Mouse (Mus musculus) mouse embryonic stem cell (cell line): ENCODE measurements around the gene 6430548M08Rik.

Experiments
- in situ Hi-C, 2 experiments: fragments of 300-500 bp; cut with MboI; formaldehyde crosslinking; loops; 1 replicate in 1 of 2; 3 replicates in 1 of 2; pipeline ENCODE4 v1.14.3; 2019 to 2020; ENCODE audit warnings: low sequenced_read_pairs in 2 of 2, low pct_unique_long_range_greater_than_20kb in 1 of 2, mixed read lengths in 1 of 2; ENCODE audit not compliant: unreplicated experiment in 1 of 2

6430548M08Rik gene

DNA sequence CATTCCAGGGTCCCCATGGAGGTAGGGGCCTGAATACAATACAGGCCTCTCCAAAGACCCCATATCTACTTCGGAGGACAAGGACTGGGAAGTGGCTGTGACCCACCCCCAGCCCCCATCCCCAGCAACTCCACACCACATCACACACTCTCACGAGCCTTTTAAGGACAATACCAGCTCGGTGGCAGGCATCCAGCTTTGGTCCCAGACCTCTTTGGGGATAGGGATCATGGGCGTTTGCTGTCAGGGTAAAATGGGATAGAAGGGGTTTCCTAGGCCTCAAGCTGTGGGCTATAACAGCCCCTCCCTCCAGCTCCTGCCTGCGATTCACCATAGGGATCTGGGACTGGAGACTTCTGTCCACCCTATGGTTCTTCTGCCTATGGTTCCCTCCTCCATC lies 77.7 kb downstream of the 6430548M08Rik start:
- in situ Hi-C loops: no loop called here

DNA sequence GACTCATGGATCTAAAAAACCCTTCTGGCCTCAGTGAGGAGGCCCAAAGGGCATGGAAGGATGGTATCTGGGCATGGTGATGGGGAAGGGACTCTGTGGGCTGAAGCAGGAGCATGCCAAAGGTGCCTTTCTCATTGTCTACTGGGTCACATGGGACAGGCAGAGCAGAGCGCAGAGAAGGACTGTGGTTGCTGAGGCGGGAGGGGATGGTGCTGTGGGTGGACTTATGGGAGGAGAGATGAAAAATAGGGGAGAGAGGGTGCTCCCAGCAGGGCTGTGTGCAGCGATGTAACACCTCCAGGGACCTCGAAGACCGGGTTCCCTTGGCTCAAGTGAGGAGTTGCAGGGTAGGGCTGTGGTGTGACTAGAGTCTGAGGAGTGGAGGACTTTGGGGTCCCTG lies 78.2 kb downstream of the 6430548M08Rik start:
- in situ Hi-C loops: no loop called here

DNA sequence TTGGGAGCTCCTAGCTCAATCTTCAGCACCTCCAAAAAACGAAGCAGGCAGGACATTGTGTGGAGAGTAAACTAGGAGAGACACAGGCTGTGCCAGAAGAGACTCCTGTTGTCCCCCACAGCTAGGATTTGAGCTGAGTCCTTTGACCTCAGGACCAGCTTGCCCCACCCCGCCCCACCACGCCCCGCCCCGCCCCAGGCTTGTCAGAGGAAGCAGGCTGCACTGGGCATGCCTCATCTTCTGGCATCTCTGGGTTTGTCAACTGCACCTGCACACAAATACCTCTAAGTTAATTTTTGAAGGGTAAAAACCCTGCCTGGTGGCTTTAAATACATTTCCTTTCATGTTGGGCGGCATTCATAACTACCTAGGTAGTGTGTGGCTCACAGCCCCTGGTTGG lies 87.4 kb downstream of the 6430548M08Rik start:
- in situ Hi-C loops: no loop called here

DNA sequence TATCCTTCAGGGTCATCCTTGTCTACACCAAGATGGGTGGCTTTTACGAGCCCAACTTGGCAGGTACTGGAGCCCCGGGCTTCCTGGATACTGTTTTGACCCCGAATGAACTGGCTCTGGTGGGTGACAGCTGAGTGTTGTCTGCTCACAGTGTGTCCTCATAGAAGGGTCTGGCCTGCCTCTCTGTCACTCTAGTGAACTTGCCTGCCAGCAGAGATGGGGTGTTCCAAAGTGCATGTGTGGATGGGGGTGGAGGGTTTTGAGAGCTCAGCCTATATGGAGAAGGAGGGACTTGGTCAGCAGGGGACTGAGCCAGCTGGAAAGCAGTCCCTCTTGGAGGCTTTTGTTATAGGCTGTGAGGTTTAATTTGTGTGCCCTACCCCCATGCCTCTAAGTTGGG lies 88.6 kb downstream of the 6430548M08Rik start:
- in situ Hi-C loops: no loop called here

DNA sequence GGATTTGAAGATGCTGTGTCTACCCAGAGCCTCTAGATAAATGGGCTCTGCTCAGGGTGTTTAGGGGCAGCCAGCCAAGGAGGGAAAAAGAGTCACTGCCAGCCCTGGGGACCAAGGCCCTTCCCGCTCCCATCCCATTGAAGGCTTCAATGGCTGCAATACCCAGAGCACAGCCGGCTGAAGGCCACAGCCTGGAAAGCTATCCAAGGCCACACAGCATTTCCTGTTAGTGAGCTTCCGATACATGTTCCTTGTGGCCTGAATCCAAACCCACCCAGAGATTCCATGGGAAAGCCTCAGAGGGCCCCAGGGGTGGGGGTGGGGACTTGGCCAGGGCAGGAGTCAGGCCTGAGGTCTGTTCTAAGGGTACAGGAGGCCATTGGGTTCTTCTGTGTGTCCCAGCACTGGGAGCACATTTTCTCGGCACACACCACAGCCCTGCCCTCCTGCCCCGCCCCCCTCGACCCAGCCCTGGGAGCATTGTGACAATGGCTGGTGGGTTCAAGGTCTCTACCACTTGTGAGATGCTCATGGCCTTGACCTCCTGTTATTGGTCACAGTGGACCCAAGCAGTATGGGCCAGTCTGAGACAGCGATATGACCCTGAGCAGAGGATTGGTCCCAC lies 90.9 kb downstream of the 6430548M08Rik start:
- in situ Hi-C loops: no loop called here

DNA sequence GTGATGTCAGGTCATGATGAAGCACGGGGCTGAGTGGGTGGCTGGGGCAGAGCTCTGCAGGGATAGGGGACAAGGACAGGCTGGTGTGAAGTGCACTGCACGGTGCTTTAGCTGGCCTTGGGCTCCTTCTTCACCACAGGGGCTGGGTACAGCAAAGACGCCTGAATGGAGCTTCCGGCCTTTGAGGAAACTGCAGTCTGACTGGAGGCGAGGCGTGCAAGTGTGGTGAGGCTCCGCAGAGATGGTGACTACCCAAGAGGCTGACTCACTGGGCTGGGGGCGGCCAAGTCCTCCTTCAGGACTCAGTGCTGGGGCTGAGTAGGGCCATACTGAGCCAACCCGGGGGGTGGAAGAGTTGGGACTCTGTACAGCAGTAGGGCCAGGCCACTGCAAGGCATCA lies 92.0 kb downstream of the 6430548M08Rik start:
- in situ Hi-C loops: no loop called here

DNA sequence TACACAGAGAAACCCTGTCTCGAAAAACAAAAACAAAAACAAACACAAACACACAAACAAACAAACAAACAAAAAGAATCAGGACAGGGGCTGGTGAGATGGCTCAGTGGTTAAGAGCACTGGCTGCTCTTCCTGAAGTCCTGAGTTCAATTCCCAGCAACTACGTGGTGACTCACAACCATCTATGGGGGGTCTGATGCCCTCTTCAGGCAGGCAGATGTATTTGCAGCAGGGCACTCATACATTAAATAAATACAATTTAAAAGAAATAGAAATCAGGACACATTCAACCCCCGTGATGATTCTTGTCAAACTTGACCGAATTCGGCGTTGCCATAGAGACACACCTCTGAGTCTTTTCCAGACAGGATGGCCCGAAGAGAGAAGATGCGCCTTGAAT lies 93.4 kb downstream of the 6430548M08Rik start:
- in situ Hi-C loops: no loop called here

DNA sequence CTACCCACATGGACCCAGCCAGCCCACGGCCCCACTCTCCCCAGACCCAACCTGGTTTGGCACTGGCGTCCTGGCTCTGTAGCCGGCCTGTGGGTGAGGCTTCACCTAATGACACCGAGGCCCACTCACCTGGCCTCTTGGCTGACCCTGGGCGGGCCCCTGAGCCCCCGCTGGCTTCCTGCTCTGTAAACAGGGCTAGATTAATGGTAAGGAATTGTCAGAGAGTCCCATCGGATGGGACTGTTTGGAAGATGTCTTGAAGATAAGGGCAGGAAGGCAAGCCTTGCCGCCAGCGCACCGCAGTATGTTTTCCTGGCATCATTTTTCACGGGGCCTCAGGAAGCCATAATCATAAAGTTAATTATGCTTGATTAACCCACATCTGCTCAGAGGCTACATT lies 94.2 kb downstream of the 6430548M08Rik start:
- in situ Hi-C loops: no loop called here

DNA sequence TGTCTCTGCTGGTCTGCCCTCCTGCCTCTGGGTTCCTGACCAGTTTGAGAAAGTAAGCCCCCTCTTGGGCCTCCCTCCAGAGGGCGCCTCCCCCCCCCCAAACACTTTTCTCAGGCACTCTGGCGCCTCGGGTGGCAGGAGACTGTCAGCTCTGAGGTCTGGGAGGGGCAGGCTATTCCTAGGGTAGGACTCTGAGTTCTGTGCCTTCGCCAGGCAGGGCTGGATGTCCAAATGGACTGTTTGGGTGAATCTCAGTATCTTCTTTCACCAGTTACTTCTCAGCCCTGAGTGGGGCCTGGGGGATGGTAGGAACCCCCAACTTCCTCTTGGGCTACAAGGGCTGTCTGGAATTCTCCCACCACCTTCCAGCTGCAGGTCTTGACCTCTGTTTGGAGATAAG lies 97.4 kb downstream of the 6430548M08Rik start:
- in situ Hi-C loops: no loop called here

DNA sequence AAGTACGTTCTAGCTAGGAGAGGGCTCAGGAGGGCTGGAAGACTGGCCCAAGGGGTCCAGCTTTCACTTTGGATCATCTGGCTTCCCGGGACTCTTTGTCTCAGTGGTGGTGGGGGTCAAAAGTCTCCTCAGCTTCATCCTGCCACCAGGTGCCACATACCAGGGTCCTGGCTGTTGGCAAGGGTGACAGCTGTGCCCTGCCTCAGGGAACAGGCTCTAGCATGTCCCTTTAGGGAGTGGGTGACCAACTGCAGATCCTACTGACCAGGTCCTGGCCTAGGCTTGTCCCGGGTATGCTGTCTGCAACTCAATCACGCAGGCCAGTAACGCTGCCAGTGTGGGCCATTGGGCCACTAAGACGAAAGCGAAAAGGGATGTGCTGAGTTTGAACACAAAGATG lies 98.6 kb downstream of the 6430548M08Rik start:
- in situ Hi-C loops: no loop called here

DNA sequence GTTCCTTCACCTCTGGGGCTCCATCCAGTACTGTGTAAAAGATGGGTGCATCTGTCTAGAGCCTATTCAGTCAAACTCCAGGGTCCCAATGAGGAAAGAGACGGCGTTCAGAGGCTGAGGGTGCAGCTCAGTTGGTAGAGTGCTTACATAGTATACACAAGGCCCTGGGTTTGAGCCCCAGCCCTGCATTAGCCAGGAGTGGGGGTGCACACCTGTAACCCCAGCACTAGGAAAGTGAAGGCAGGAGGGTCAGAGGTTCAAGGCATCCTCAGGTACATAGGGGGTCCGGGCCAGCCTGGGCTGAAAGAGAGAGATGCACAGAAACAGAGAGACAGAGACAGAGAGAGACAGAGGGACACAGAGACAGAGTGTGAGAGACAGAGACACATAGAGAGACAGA lies 99.3 kb downstream of the 6430548M08Rik start:
- in situ Hi-C loops: no loop called here

DNA sequence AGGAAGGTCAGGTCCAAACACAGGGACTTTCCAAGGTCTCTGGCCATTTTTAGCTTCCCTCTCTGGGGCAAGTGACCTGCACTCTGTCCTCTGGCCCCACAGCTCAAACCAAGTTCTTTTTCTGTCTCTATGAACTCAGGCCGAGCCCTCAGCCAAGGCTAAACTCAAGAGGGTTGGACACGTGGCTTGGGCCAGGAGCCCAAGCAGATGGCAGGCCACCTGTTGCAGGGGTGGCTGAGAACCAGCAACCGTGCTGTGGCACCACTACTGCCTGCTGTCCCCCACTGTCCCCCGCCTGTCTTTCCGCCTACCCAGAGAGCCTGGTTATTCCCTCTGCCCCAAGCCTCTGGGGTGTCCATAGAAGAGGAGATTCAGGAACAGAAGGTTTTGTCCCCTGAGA lies 100.0 kb downstream of the 6430548M08Rik start:
- in situ Hi-C loops: no loop called here
